Mouse (Mus musculus) bone marrow, adult 2 months (tissue): ENCODE data around the gene Pdzk1.

ENCODE experiments used
- CTCF ChIP-seq: fragments of 200-500 bp; IDR thresholded peaks from 2 replicates; pipeline ENCODE4 v1.5.1; 2011; ENCODE audit warnings: low read length, control low read depth; ENCODE audit not compliant: control insufficient read depth, insufficient read depth
- POLR2A ChIP-seq: fragments of 200-500 bp; IDR thresholded peaks from 2 replicates; pipeline ENCODE4 v1.6.1; 2011; ENCODE audit warnings: low read depth, mild to moderate bottlenecking, control low read depth, low read length, borderline replicate concordance; ENCODE audit not compliant: control insufficient read depth

DNA sequence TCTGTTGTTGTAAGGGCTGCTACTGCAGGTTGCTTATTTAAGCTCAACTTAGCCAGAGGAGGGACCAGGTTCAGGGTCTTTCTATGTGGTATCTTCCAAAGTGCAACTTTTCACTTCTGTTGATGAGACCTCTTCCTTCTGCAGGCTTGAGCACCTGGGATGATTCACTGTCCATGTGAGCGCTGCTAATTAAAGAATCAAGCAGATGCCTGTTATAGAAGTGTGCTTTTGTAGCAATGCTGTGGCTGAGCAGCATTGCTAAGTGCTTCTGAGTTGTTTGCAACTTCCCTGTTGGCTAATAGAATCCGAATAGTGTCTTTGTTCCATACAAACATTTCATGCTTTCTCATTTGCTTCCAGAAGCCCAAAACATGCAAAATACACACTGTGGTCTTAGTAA, 41.2 kb downstream of the Pdzk1 start:
- TF ChIP-seq CTCF, result no peak
- no peak for TF ChIP-seq POLR2A
